Mouse (Mus musculus): ENCODE data around the gene Shld1. TPM values are rescaled to one million over a fixed set of nuclear protein-coding genes. Genes with fewer than 3 reads are reported as not detected.

The Shld1 gene
- polyA plus RNA-seq, 1 experiment from 2014 or later = 24.7 TPM

DNA sequence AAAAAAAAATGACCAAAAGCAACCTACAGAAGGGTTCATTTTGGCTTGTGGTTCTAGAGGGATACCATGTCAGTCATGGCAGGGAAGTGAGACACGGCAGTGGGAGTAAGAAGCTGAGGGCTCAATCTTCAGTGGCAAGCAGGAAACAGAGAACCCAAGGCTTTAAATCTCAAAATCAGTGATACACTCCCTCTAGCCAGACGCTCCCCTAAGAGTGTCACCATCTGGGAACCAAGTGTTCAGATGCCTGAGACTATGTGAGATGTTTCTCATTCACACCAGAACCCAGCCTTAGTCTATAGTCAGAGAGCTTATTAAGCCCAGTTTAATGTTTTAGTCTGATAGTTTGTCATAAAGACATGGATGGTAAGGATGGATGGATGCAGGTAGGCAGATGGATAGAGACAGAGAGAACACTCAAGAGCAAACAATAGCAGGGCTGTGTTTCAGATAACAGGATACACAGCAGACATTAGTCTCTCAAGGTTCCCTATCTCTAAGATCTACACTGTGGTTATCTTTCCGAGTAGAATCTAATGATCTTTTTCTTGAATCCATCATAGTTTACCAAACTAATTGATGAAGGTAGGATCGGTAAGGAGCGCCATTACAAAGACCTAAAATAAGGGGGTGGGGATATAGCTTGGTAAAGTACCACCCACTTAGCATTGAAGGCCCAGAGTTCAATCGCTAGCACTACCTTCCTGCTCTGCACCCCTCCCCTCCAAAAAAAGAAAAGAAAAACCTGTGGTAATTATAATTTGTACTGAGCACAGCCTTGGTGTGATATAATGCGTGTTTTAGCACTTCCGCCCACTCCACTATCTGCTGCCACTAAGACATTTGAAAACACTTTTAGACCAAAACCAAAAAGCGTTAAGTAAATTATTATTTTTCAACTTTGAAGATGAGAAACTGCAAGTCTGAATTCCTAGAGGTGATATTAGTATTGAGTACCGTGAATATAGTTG lies 47.2 kb downstream of the Shld1 start:
- 94% methylated on average over 10 of the region's 10 CpGs for WGBS
- no peak for ATAC-seq (ENCODE audit: low read depth)

DNA sequence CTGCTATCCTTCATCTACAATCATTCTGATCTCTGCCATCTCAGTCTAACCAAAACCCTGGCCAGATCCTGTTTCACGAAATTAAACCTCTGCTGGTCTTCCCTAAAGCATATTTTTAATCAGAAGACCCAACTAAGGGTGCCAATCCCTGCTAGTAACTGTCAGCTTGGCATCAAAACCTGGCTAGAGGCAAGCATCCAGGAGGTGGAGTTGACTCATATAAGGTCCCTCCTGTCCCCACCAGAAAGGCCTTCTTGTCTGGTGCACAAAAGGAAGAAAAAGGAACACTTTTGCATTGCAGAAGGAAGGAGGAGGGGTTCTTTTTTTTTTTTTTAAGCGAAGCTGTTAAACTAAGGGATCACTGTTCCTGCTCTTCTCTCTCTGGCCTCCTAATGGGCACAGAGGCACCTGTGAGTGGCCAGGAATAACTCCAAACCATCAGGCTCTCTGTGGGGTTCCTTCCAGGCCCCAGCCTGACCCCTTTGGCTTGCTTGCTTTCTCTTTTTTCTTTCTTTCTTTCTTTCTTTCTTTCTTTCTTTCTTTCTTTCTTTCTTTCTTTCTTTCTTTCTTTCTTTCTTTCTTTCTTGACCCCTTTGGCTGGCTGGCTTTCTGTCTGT lies 52.2 kb downstream of the Shld1 start:
- Histone ChIP-seq H3K4me3 (no peak overlapping the region), H3K9ac (no peak overlapping the region), H3K36me3 (no peaks in the 10 kb centered on the region), H3K27ac (replicated peaks) (no peak overlapping the region), H3K4me2 (no peak overlapping the region), H3K27me3 (no peaks in the 10 kb centered on the region), H3K4me1 (replicated peaks) (peaks cover 3% of the 10 kb centered on the region; the same call in 1 of the 2 replicates), H3K9me3 (no peaks in the 10 kb centered on the region)
- WGBS = 64% methylated on average over 2 of the region's 2 CpGs
- ATAC-seq (ENCODE audit: low read depth) = no peak

More for the DNA sequence above, 47.2 kb downstream of the Shld1 start:
- Histone ChIP-seq H3K27me3 (no peaks in the 10 kb centered on the region), H3K4me1 (replicated peaks) (no peaks in the 10 kb centered on the region; the same call in 1 of the 2 replicates), H3K36me3 (no peaks in the 10 kb centered on the region), H3K27ac (replicated peaks) (no peak overlapping the region), H3K4me3 (no peak overlapping the region), H3K9ac (no peak overlapping the region), H3K9me3 (no peaks in the 10 kb centered on the region), H3K4me2 (no peak overlapping the region)

DNA sequence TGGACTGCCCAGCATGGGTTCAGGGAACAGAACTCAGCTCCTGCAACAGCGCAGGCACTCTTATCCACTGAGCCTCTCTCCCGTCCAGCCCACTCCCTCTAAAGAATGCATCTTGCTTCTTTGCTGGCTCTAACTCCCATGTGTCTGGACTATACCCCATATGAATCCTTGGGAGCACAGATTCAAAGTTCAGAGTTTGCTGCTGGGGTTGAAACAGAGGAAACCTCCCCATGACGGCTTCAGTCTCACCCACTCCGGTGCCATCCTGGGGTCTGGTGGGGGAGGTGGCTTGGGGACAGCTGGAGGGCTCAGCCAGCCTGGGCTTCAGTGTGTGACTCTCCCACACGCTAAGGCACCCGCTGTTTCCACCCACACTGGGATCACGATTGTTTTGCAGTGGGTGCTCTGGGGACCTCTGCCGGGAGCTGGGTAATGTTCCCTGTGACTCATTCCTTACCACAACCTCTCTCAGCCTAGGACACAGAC lies 55.2 kb downstream of the Shld1 start:
- no peak overlapping the region for H3K27ac ChIP-seq (replicated peaks)
- WGBS = 58% methylated on average over 8 of the region's 8 CpGs
- H3K36me3 ChIP-seq = no peaks in the 10 kb centered on the region
- H3K4me1 ChIP-seq (replicated peaks) = peaks cover 3% of the 10 kb centered on the region; the same call in 1 of the 2 replicates
- no peak overlapping the region for H3K4me3 ChIP-seq
- no peaks in the 10 kb centered on the region for H3K27me3 ChIP-seq
- H3K4me2 ChIP-seq = no peak overlapping the region
- no peak for ATAC-seq (ENCODE audit: low read depth)
- no peaks in the 10 kb centered on the region for H3K9me3 ChIP-seq
- H3K9ac ChIP-seq = no peak overlapping the region

DNA sequence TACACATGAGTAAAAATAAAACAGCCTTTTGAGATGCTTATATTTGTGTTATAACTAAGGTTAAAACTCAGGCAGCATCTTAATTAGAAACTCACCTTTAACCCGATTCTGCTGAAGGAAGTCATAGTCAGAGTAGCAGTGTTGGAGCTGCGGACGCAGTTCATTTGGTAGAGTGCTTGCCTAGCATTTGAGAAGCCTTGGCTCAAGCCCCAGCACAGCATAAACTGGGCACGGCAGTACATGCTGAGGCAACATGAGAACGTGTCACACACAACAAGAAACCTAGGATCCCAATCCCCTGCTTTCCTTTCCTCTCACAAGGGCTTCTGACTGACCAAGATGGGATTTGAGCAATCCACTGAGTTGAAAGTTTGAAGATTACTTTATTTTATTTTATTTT lies 58.1 kb downstream of the Shld1 start:
- WGBS = 93% methylated on average over 5 of the region's 5 CpGs
- no peaks in the 10 kb centered on the region for H3K9me3 ChIP-seq
- ATAC-seq (ENCODE audit: low read depth) = no peak
- H3K4me2 ChIP-seq = no peak overlapping the region
- H3K4me3 ChIP-seq = no peak overlapping the region
- H3K36me3 ChIP-seq = no peaks in the 10 kb centered on the region; the same call in 1 of the 2 replicates
- H3K4me1 ChIP-seq (replicated peaks) = 0 out of 2 replicates have a peak, but pooled peaks cover 3% of the 10 kb centered on the region
- no peak overlapping the region for H3K9ac ChIP-seq
- H3K27me3 ChIP-seq = no peaks in the 10 kb centered on the region
- H3K27ac ChIP-seq (replicated peaks) = no peak overlapping the region

DNA sequence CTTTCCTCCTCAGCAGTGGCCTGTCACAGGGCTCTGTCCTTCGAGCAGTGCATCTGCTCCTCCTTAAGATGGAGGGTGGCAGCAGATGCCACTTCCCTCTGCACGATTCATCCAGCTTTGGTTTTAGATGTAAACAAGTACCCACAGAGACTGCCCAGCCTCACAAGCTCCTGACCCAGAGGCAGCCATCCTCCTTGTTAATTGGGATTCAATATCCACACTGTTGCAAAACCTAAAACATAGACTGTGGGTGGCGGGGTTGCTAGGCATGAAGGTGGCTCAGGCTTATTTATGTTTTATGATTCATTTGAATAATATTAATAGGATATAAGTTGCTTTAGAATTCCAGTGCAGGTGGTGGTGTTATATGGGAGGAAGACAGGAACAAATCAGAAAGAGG lies 59.4 kb downstream of the Shld1 start:
- ATAC-seq (ENCODE audit: low read depth) = no peak
- 0 out of 2 replicates have a peak, but pooled peaks cover 3% of the 10 kb centered on the region for H3K4me1 ChIP-seq (replicated peaks)

DNA sequence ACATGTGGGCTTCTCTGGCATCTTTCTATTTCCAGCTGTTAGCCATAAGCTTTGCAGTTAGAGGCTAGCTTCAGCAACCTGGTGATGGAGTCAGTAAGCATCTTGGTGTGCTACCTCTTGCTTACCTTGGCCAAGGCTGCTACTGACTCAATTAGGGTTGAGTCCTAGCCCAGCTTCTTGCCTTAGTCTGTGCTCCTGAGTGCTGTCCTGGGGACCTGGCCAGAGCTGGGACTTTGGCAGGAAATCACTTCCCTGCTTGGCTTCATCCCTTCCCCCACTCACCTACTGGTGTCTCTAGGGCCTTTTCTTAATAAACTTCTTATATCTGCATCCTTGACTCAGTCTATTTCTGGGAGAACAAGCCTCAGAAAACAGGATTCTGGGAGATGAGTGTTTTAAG lies 64.0 kb downstream of the Shld1 start:
- ATAC-seq (ENCODE audit: low read depth) = no peak
- Histone ChIP-seq H3K4me1 (replicated peaks) (no peaks in the 10 kb centered on the region), H3K4me2 (no peak overlapping the region), H3K9me3 (no peaks in the 10 kb centered on the region), H3K9ac (no peak overlapping the region), H3K27me3 (no peaks in the 10 kb centered on the region), H3K4me3 (no peak overlapping the region), H3K27ac (replicated peaks) (no peak overlapping the region), H3K36me3 (peaks cover 10% of the 10 kb centered on the region)

More for the DNA sequence above, 59.4 kb downstream of the Shld1 start:
- Histone ChIP-seq H3K4me2 (no peak overlapping the region), H3K9me3 (no peaks in the 10 kb centered on the region), H3K27me3 (no peaks in the 10 kb centered on the region), H3K9ac (no peak overlapping the region), H3K4me3 (no peak overlapping the region), H3K36me3 (peaks cover 10% of the 10 kb centered on the region), H3K27ac (replicated peaks) (no peak overlapping the region)
- WGBS = 89% methylated on average over 3 of the region's 3 CpGs

DNA sequence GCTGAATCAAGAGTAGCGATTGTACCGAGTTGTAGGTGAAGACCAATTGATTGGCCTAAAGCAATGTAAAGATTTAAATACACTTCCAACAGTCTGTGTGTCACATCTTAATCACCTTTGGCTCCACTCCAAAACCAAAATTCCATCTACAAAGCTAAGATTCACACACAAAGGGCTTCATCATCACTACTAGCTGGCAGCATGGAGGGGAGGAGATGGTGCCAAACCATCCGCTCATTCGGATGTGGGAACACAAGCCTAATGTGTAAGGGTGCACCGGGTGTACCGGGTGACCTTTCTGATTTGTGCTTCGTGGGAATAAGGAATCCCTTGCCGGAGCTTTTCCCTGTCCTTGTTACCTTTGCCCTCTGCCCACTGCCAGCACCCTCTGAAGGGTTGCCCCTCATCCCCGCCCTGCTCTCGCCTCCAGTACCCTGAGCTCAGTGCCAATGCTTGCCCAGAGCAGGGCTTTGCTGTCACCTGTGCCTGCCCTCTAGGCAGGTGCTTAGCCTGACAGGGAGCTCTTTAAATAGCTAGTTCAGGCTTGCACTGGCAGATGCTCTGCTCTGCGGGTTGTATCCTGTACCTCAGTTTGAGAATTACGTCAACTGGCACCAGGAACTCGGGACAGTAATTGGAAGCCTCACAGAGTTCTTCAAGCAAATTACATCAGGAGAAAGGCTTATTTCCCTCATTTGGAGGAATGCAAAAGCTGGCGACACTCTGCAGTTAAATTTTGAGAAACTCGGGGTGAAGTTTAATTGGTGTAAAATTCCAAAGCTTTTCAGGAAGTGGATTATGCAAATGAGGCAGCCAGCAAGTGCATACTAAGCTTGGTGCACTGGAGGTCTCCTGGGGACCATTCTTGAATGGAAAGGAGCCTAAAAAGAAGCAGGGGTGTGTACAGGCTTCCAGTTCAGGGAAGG lies 64.7 kb downstream of the Shld1 start:
- 76% methylated on average over 15 of the region's 15 CpGs for WGBS
- no peak for ATAC-seq (ENCODE audit: low read depth)
- H3K4me3 ChIP-seq = no peak overlapping the region
- no peak overlapping the region for H3K4me2 ChIP-seq
- H3K36me3 ChIP-seq = peaks cover 10% of the 10 kb centered on the region
- H3K4me1 ChIP-seq (replicated peaks) = no peaks in the 10 kb centered on the region
- no peaks in the 10 kb centered on the region for H3K27me3 ChIP-seq
- no peak overlapping the region for H3K9ac ChIP-seq
- H3K9me3 ChIP-seq = no peaks in the 10 kb centered on the region
- no peak overlapping the region for H3K27ac ChIP-seq (replicated peaks)

DNA sequence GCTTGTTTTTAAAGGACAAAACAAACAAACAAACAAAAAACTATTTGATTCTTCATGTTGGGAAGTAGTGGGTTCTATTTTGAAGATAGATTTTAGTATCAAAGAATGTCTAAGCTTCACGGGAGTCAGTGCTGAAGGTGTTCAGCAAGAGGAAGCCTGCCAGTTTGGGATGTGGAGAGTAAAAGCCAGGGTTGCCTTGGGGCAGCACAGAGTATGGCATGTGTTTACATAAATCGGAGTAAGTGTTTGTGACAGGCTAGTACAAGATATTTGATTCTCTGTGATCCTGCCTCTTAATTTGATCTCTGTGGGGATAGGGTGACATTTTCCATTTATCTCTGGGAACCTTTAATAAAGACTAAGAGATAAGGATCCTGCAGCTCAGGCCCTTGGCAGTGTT lies 65.7 kb downstream of the Shld1 start:
- ATAC-seq (ENCODE audit: low read depth) = no peak
- no peak overlapping the region for H3K27ac ChIP-seq (replicated peaks)
- no peak overlapping the region for H3K9ac ChIP-seq
- no peak overlapping the region for H3K4me2 ChIP-seq
- no peaks in the 10 kb centered on the region for H3K27me3 ChIP-seq
- H3K4me1 ChIP-seq (replicated peaks) = no peaks in the 10 kb centered on the region
- no peaks in the 10 kb centered on the region for H3K9me3 ChIP-seq
- WGBS = 90% methylated on average over 2 of the region's 2 CpGs
- H3K36me3 ChIP-seq = peaks cover 10% of the 10 kb centered on the region
- no peak overlapping the region for H3K4me3 ChIP-seq

DNA sequence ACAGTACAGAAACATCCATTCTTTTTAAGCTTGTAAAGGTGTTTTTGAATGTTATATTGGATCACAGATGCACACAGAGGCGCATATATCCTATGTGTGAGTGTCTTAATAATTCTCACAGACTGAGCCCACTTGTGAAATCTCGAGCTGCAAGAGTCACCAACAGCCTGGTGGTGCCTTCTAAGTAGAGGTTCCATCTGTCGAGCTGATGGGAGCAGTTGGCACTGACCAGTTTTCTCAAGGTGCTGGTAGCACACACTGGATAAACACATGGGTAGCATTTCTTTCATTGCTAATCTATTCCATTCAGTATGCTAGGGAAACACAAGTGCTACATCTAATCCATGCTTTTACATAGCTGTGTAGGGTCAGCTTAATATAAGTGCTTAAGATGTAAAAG lies 66.4 kb downstream of the Shld1 start:
- no peaks in the 10 kb centered on the region for H3K27me3 ChIP-seq
- WGBS = 81% methylated on average over 3 of the region's 3 CpGs
- no peak overlapping the region for H3K4me3 ChIP-seq
- no peak for ATAC-seq (ENCODE audit: low read depth)
- no peaks in the 10 kb centered on the region for H3K9me3 ChIP-seq
- H3K36me3 ChIP-seq = peaks cover 10% of the 10 kb centered on the region
- no peak overlapping the region for H3K9ac ChIP-seq
- no peak overlapping the region for H3K4me2 ChIP-seq
- H3K4me1 ChIP-seq (replicated peaks) = no peaks in the 10 kb centered on the region
- H3K27ac ChIP-seq (replicated peaks) = no peak overlapping the region

DNA sequence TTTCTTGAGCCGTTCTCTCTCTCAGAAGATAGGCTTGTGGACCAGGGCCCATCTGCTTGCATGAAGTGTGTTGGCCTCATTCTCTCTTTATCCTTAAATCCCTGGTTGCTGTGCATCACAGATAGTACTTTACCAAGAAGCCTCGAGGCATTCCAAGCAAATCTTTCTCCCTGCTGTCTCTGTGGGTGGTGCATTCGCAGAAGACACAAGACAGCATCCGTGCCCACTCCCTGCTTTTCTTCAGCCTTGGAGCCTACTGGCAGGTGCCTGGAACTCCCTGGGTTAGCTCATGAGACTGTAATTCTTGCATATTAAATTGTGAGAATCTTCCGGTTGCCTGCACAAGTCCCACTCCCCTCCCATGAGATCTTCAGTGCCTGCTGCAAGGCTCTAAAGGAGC lies 71.2 kb downstream of the Shld1 start:
- Histone ChIP-seq H3K36me3 (no peaks in the 10 kb centered on the region), H3K27me3 (no peaks in the 10 kb centered on the region), H3K4me1 (replicated peaks) (no peaks in the 10 kb centered on the region), H3K4me3 (no peak overlapping the region), H3K9ac (no peak overlapping the region), H3K9me3 (no peaks in the 10 kb centered on the region), H3K4me2 (no peak overlapping the region), H3K27ac (replicated peaks) (no peak overlapping the region)
- no peak for ATAC-seq (ENCODE audit: low read depth)
- WGBS = 72% methylated on average over 5 of the region's 5 CpGs

DNA sequence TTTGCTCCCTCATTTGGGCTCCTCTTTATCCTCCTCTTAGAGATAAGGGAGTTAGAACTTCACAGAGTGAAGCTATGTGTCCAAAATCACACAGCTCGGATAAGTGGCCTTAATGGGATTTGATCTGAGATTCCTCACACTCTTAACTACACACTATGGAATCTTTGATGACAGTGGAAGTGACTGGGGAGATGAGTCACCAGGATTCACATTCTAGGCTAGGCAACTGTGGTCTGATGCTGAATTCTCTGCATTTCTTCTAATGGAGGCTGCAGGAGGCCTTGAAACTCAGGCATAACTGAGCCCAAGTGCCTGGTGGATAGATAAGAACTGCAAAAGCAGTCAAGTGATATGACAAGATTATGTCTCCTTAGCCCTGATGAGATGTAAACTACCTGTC lies 84.1 kb downstream of the Shld1 start:
- ATAC-seq (ENCODE audit: low read depth) = no peak
- Histone ChIP-seq H3K9me3 (no peaks in the 10 kb centered on the region), H3K4me2 (no peak overlapping the region), H3K4me3 (no peak overlapping the region), H3K36me3 (no peaks in the 10 kb centered on the region), H3K4me1 (replicated peaks) (no peaks in the 10 kb centered on the region), H3K27ac (replicated peaks) (no peak overlapping the region), H3K9ac (no peak overlapping the region), H3K27me3 (no peaks in the 10 kb centered on the region)
- WGBS = 85% methylated on average over 1 of the region's 1 CpGs

Data from neural tube, embryonic 13.5 days (tissue).